Mouse (Mus musculus): ENCODE data around the gene Nit2. TPM values are rescaled to one million over a fixed set of nuclear protein-coding genes. Genes with fewer than 3 reads are reported as not detected.

The Nit2 gene
- total RNA-seq (2014; rRNA removed; ENCODE audit: low replicate concordance) (21.1 and 40.3 TPM in 2 replicates), polyA plus RNA-seq (2015; fragmentation: Nextera tagmentation; extraction: Ambion mirVana) (54.1 and 54.8 TPM in 2 replicates)

- no peaks in the 10 kb centered on the region for H3K9me3 ChIP-seq (replicated peaks; ENCODE audit: control insufficient read depth, low read length)
These were observed at the start of gene Nit2 for GRCm38 (mm10) chr16:57166611-57167513. Gene Nit2 (minus strand): TSS chr16:57167341.

GRCm38 (mm10) chr16:57215957-57216356 is 48.8 kb upstream of the Nit2 start:
- H3K4me3 ChIP-seq (ENCODE audit: low read depth, low read length) = no peak overlapping the region
- DNase-seq (ENCODE audit: low spot score) (no peak), ATAC-seq (ENCODE audit: insufficient read depth, low read depth) (no peak)
- no peak overlapping the region for H3K27ac ChIP-seq (ENCODE audit: low read depth)
- H3K9ac ChIP-seq (replicated peaks; ENCODE audit: low read depth, low read length) = no peak overlapping the region
- peaks cover 34% of the 10 kb centered on the region for H3K36me3 ChIP-seq (replicated peaks; ENCODE audit: control insufficient read depth, insufficient read depth, low read length)
- H3K4me2 ChIP-seq (ENCODE audit: low read depth, low read length) = no peak overlapping the region
- no peaks in the 10 kb centered on the region for H3K4me1 ChIP-seq (ENCODE audit: control insufficient read depth, insufficient read depth)
- TF ChIP-seq CTCF (IDR thresholded peaks at IDR 0.05; ENCODE audit: low read depth) (no peak), EP300 (IDR thresholded peaks at IDR 0.05; ENCODE audit: low read depth) (no peak)
- H3K27me3 ChIP-seq (ENCODE audit: control insufficient read depth, insufficient read depth, low read length) = no peaks in the 10 kb centered on the region
- no peaks in the 10 kb centered on the region for H3K9me3 ChIP-seq (replicated peaks; ENCODE audit: control insufficient read depth, low read length)

More at GRCm38 (mm10) chr16:57166611-57167513, at the start of gene Nit2:
- H3K36me3 ChIP-seq (replicated peaks; ENCODE audit: control insufficient read depth, insufficient read depth, low read length) = peaks cover 32% of the 10 kb centered on the region
- peak within 1 kb of the TSS; percentile 92 for H3K27ac ChIP-seq (ENCODE audit: low read depth)
- peak within 1 kb of the TSS; percentile 86 for H3K4me2 ChIP-seq (ENCODE audit: low read depth, low read length)
- H3K4me1 ChIP-seq (ENCODE audit: control insufficient read depth, insufficient read depth) = no peaks in the 10 kb centered on the region
- WGBS = under 1% methylated on average over 58 of the region's 58 CpGs
- TF ChIP-seq CTCF (IDR thresholded peaks at IDR 0.05; ENCODE audit: low read depth) = peak; percentile 63
- no peak for TF ChIP-seq EP300 (IDR thresholded peaks at IDR 0.05; ENCODE audit: low read depth)
- H3K4me3 ChIP-seq (ENCODE audit: low read depth, low read length) = peak within 1 kb of the TSS; percentile 78
- DNase-seq (ENCODE audit: low spot score) (peak; percentile 91), ATAC-seq (ENCODE audit: insufficient read depth, low read depth) (peak; percentile 99)
- H3K9ac ChIP-seq (replicated peaks; ENCODE audit: low read depth, low read length) = peak within 1 kb of the TSS; percentile 75
- no peaks in the 10 kb centered on the region for H3K27me3 ChIP-seq (ENCODE audit: control insufficient read depth, insufficient read depth, low read length)

GRCm38 (mm10) chr16:57211037-57211436 is 43.9 kb upstream of the Nit2 start:
- peaks cover 47% of the 10 kb centered on the region for H3K36me3 ChIP-seq (replicated peaks; ENCODE audit: control insufficient read depth, insufficient read depth, low read length)

GRCm38 (mm10) chr16:57208342-57208741 is 41.2 kb upstream of the Nit2 start:
- 69% methylated on average over 2 of the region's 2 CpGs for WGBS
- Histone ChIP-seq H3K9me3 (replicated peaks; ENCODE audit: control insufficient read depth, low read length) (no peaks in the 10 kb centered on the region), H3K9ac (replicated peaks; ENCODE audit: low read depth, low read length) (no peak overlapping the region), H3K4me2 (ENCODE audit: low read depth, low read length) (no peak overlapping the region), H3K4me1 (ENCODE audit: control insufficient read depth, insufficient read depth) (no peaks in the 10 kb centered on the region), H3K36me3 (replicated peaks; ENCODE audit: control insufficient read depth, insufficient read depth, low read length) (peaks cover 46% of the 10 kb centered on the region), H3K4me3 (ENCODE audit: low read depth, low read length) (no peak overlapping the region), H3K27ac (ENCODE audit: low read depth) (no peak overlapping the region), H3K27me3 (ENCODE audit: control insufficient read depth, insufficient read depth, low read length) (no peaks in the 10 kb centered on the region)
- ATAC-seq (ENCODE audit: insufficient read depth, low read depth) = no peak
- TF ChIP-seq CTCF (IDR thresholded peaks at IDR 0.05; ENCODE audit: low read depth) (no peak), EP300 (IDR thresholded peaks at IDR 0.05; ENCODE audit: low read depth) (no peak)
- DNase-seq (ENCODE audit: low spot score) = no peak

More at GRCm38 (mm10) chr16:57211037-57211436, 43.9 kb upstream of the Nit2 start:
- ATAC-seq (ENCODE audit: insufficient read depth, low read depth) (no peak), DNase-seq (ENCODE audit: low spot score) (no peak)
- WGBS = 91% methylated on average over 2 of the region's 2 CpGs
- no peaks in the 10 kb centered on the region for H3K27me3 ChIP-seq (ENCODE audit: control insufficient read depth, insufficient read depth, low read length)
- no peak overlapping the region for H3K4me3 ChIP-seq (ENCODE audit: low read depth, low read length)
- no peaks in the 10 kb centered on the region for H3K9me3 ChIP-seq (replicated peaks; ENCODE audit: control insufficient read depth, low read length)
- TF ChIP-seq CTCF (IDR thresholded peaks at IDR 0.05; ENCODE audit: low read depth) = no peak
- no peak for TF ChIP-seq EP300 (IDR thresholded peaks at IDR 0.05; ENCODE audit: low read depth)
- no peak overlapping the region for H3K4me2 ChIP-seq (ENCODE audit: low read depth, low read length)
- no peak overlapping the region for H3K9ac ChIP-seq (replicated peaks; ENCODE audit: low read depth, low read length)
- H3K27ac ChIP-seq (ENCODE audit: low read depth) = no peak overlapping the region
- no peaks in the 10 kb centered on the region for H3K4me1 ChIP-seq (ENCODE audit: control insufficient read depth, insufficient read depth)

GRCm38 (mm10) chr16:57197281-57197680 is 30.1 kb upstream of the Nit2 start:
- ATAC-seq (ENCODE audit: insufficient read depth, low read depth) (no peak), DNase-seq (ENCODE audit: low spot score) (peak; percentile 10)
- no peak overlapping the region for H3K9ac ChIP-seq (replicated peaks; ENCODE audit: low read depth, low read length)
- 45% methylated on average over 3 of the region's 3 CpGs for WGBS
- no peaks in the 10 kb centered on the region for H3K9me3 ChIP-seq (replicated peaks; ENCODE audit: control insufficient read depth, low read length)
- H3K4me3 ChIP-seq (ENCODE audit: low read depth, low read length) = no peak overlapping the region
- peaks cover 40% of the 10 kb centered on the region for H3K36me3 ChIP-seq (replicated peaks; ENCODE audit: control insufficient read depth, insufficient read depth, low read length)
- TF ChIP-seq CTCF (IDR thresholded peaks at IDR 0.05; ENCODE audit: low read depth) = no peak
- no peak for TF ChIP-seq EP300 (IDR thresholded peaks at IDR 0.05; ENCODE audit: low read depth)
- H3K4me2 ChIP-seq (ENCODE audit: low read depth, low read length) = no peak overlapping the region
- no peaks in the 10 kb centered on the region for H3K4me1 ChIP-seq (ENCODE audit: control insufficient read depth, insufficient read depth)
- H3K27ac ChIP-seq (ENCODE audit: low read depth) = no peak overlapping the region
- H3K27me3 ChIP-seq (ENCODE audit: control insufficient read depth, insufficient read depth, low read length) = no peaks in the 10 kb centered on the region

Measured in heart, postnatal 0 days (tissue).